Mouse (Mus musculus): Measurements from ENCODE around the gene Eno1. TPM values are rescaled to one million over a fixed set of nuclear protein-coding genes. Genes with fewer than 3 reads are reported as not detected.
"Not testable (repeated sequence)": the region's sequence is repeated elsewhere in the genome, so short reads cannot be mapped to it uniquely, and the experiment has no call there.

The Eno1 gene
- polyA plus RNA-seq, 1 experiment from 2014 or later: 1,859 TPM

- not testable (repeated sequence) for ATAC-seq (ENCODE audit: insufficient number of reproducible peaks, insufficient read depth, low FRiP score, low read depth)
- WGBS: 64% methylated on average over 3 of the region's 4 CpGs
Measured at GRCm38 (mm10) chr4:150270718-150271117, 34.2 kb downstream of the Eno1 start.

GRCm38 (mm10) chr4:150272725-150273124 lies 36.2 kb downstream of the Eno1 start:
- H3K27me3 ChIP-seq (ENCODE audit: control insufficient read depth, insufficient read depth, low read length): no peaks in the 10 kb centered on the region
- peaks cover 23 to 30% of the 10 kb centered on the region in 2 experiments for H3K4me1 ChIP-seq (ENCODE audit: control insufficient read depth in 2 of 2, insufficient read depth in 2 of 2, low read length in 2 of 2)
- 18% methylated on average over 9 of the region's 9 CpGs for WGBS
- H3K4me3 ChIP-seq (ENCODE audit: control insufficient read depth in 1 of 2, insufficient read depth in 1 of 2, low read depth in 1 of 2, low read length in 2 of 2): no peak overlapping the region
- peak overlapping the region; percentile 31; the same call in 1 of the 2 replicates for H3K4me2 ChIP-seq (ENCODE audit: low read length)
- H3K9ac ChIP-seq (ENCODE audit: low read length): peak overlapping the region; percentile 38; the same call in 1 of the 2 replicates
- H3K27ac ChIP-seq (replicated peaks in 1 of 2; ENCODE audit: control insufficient read depth in 1 of 2, insufficient read depth in 1 of 2, low read depth in 2 of 2, low read length in 2 of 2): peak overlapping the region; percentile 61 to 75
- H3K9me3 ChIP-seq (ENCODE audit: control insufficient read depth, low read length): no peaks in the 10 kb centered on the region
- peak; percentile 64 for ATAC-seq (ENCODE audit: insufficient number of reproducible peaks, insufficient read depth, low FRiP score, low read depth)
- no peaks in the 10 kb centered on the region for H3K36me3 ChIP-seq (ENCODE audit: control insufficient read depth, insufficient read depth, low read length)

More at GRCm38 (mm10) chr4:150270718-150271117, 34.2 kb downstream of the Eno1 start:
- not testable (repeated sequence) for H3K36me3 ChIP-seq (ENCODE audit: control insufficient read depth, insufficient read depth, low read length); H3K27ac ChIP-seq (replicated peaks in 1 of 2; ENCODE audit: control insufficient read depth in 1 of 2, insufficient read depth in 1 of 2, low read depth in 2 of 2, low read length in 2 of 2); H3K9ac ChIP-seq (ENCODE audit: low read length); H3K4me3 ChIP-seq (ENCODE audit: control insufficient read depth in 1 of 2, insufficient read depth in 1 of 2, low read depth in 1 of 2, low read length in 2 of 2); H3K9me3 ChIP-seq (ENCODE audit: control insufficient read depth, low read length); H3K27me3 ChIP-seq (ENCODE audit: control insufficient read depth, insufficient read depth, low read length); H3K4me2 ChIP-seq (ENCODE audit: low read length)
- H3K4me1 ChIP-seq (ENCODE audit: control insufficient read depth in 2 of 2, insufficient read depth in 2 of 2, low read length in 2 of 2): peaks cover 23 to 30% of the 10 kb centered on the region in 2 experiments

GRCm38 (mm10) chr4:150275531-150275930 lies 39.0 kb downstream of the Eno1 start:
- ATAC-seq (ENCODE audit: insufficient number of reproducible peaks, insufficient read depth, low FRiP score, low read depth): no peak

GRCm38 (mm10) chr4:150279336-150279735 lies 42.8 kb downstream of the Eno1 start:
- not testable (repeated sequence) for ATAC-seq (ENCODE audit: insufficient number of reproducible peaks, insufficient read depth, low FRiP score, low read depth); H3K4me2 ChIP-seq (ENCODE audit: low read length); H3K4me3 ChIP-seq (ENCODE audit: control insufficient read depth in 1 of 2, insufficient read depth in 1 of 2, low read depth in 1 of 2, low read length in 2 of 2); H3K9me3 ChIP-seq (ENCODE audit: control insufficient read depth, low read length); H3K27me3 ChIP-seq (ENCODE audit: control insufficient read depth, insufficient read depth, low read length); H3K9ac ChIP-seq (ENCODE audit: low read length); H3K27ac ChIP-seq (replicated peaks in 1 of 2; ENCODE audit: control insufficient read depth in 1 of 2, insufficient read depth in 1 of 2, low read depth in 2 of 2, low read length in 2 of 2); H3K36me3 ChIP-seq (ENCODE audit: control insufficient read depth, insufficient read depth, low read length)
- 91% methylated on average over 5 of the region's 7 CpGs for WGBS
- peaks cover 7 to 18% of the 10 kb centered on the region in 2 experiments for H3K4me1 ChIP-seq (ENCODE audit: control insufficient read depth in 2 of 2, insufficient read depth in 2 of 2, low read length in 2 of 2)

More at GRCm38 (mm10) chr4:150275531-150275930, 39.0 kb downstream of the Eno1 start:
- Histone ChIP-seq H3K4me2 (ENCODE audit: low read length) (no peak overlapping the region), H3K9ac (ENCODE audit: low read length) (no peak overlapping the region), H3K27me3 (ENCODE audit: control insufficient read depth, insufficient read depth, low read length) (no peaks in the 10 kb centered on the region), H3K4me1 (ENCODE audit: control insufficient read depth in 2 of 2, insufficient read depth in 2 of 2, low read length in 2 of 2) (peaks cover 11 to 20% of the 10 kb centered on the region in 2 experiments), H3K36me3 (ENCODE audit: control insufficient read depth, insufficient read depth, low read length) (no peaks in the 10 kb centered on the region), H3K27ac (replicated peaks in 1 of 2; ENCODE audit: control insufficient read depth in 1 of 2, insufficient read depth in 1 of 2, low read depth in 2 of 2, low read length in 2 of 2) (no peak overlapping the region), H3K4me3 (ENCODE audit: control insufficient read depth in 1 of 2, insufficient read depth in 1 of 2, low read depth in 1 of 2, low read length in 2 of 2) (no peak overlapping the region), H3K9me3 (ENCODE audit: control insufficient read depth, low read length) (no peaks in the 10 kb centered on the region)
- 79% methylated on average over 5 of the region's 5 CpGs for WGBS

- Histone ChIP-seq H3K27me3 (ENCODE audit: control insufficient read depth, insufficient read depth, low read length) (no peaks in the 10 kb centered on the region), H3K4me3 (ENCODE audit: control insufficient read depth in 1 of 2, insufficient read depth in 1 of 2, low read depth in 1 of 2, low read length in 2 of 2) (no peak overlapping the region), H3K9ac (ENCODE audit: low read length) (no peak overlapping the region), H3K27ac (replicated peaks in 1 of 2; ENCODE audit: control insufficient read depth in 1 of 2, insufficient read depth in 1 of 2, low read depth in 2 of 2, low read length in 2 of 2) (peak overlapping the region in 1 of 2 experiments; percentile 96; a peak in 2 of 4 replicates), H3K4me2 (ENCODE audit: low read length) (no peak overlapping the region), H3K9me3 (ENCODE audit: control insufficient read depth, low read length) (no peaks in the 10 kb centered on the region), H3K4me1 (ENCODE audit: control insufficient read depth in 2 of 2, insufficient read depth in 2 of 2, low read length in 2 of 2) (peaks cover 7 to 18% of the 10 kb centered on the region in 2 experiments), H3K36me3 (ENCODE audit: control insufficient read depth, insufficient read depth, low read length) (no peaks in the 10 kb centered on the region)
- no peak for ATAC-seq (ENCODE audit: insufficient number of reproducible peaks, insufficient read depth, low FRiP score, low read depth)
- WGBS: 72% methylated on average over 2 of the region's 2 CpGs
Measured at GRCm38 (mm10) chr4:150280002-150280401, 43.5 kb downstream of the Eno1 start.

- Histone ChIP-seq H3K36me3 (ENCODE audit: control insufficient read depth, insufficient read depth, low read length) (no peaks in the 10 kb centered on the region), H3K9ac (ENCODE audit: low read length) (peak overlapping the region; percentile 99), H3K9me3 (ENCODE audit: control insufficient read depth, low read length) (no peaks in the 10 kb centered on the region), H3K27ac (replicated peaks in 1 of 2; ENCODE audit: control insufficient read depth in 1 of 2, insufficient read depth in 1 of 2, low read depth in 2 of 2, low read length in 2 of 2) (peak overlapping the region; percentile 92 to 96), H3K4me2 (ENCODE audit: low read length) (peak overlapping the region; percentile 68), H3K4me1 (ENCODE audit: control insufficient read depth in 2 of 2, insufficient read depth in 2 of 2, low read length in 2 of 2) (peaks cover 7 to 18% of the 10 kb centered on the region in 2 experiments), H3K4me3 (ENCODE audit: control insufficient read depth in 1 of 2, insufficient read depth in 1 of 2, low read depth in 1 of 2, low read length in 2 of 2) (peak overlapping the region in 1 of 2 experiments; percentile 89; a peak in 2 of 4 replicates), H3K27me3 (ENCODE audit: control insufficient read depth, insufficient read depth, low read length) (no peaks in the 10 kb centered on the region)
- no peak for ATAC-seq (ENCODE audit: insufficient number of reproducible peaks, insufficient read depth, low FRiP score, low read depth)
- 55% methylated on average over 4 of the region's 4 CpGs for WGBS
Measured at GRCm38 (mm10) chr4:150280459-150280858, 43.9 kb downstream of the Eno1 start.

GRCm38 (mm10) chr4:150281018-150281761 lies 44.7 kb downstream of the Eno1 start, which contains the start of gene Rere:
Gene Rere, plus strand, starts transcription at chr4:150281646.
- Histone ChIP-seq H3K27ac (replicated peaks in 1 of 2; ENCODE audit: control insufficient read depth in 1 of 2, insufficient read depth in 1 of 2, low read depth in 2 of 2, low read length in 2 of 2) (peak within 1 kb of the TSS; percentile 92 to 96), H3K4me2 (ENCODE audit: low read length) (peak within 1 kb of the TSS; percentile 71), H3K4me3 (ENCODE audit: control insufficient read depth in 1 of 2, insufficient read depth in 1 of 2, low read depth in 1 of 2, low read length in 2 of 2) (peak within 1 kb of the TSS; percentile 86 to 89), H3K27me3 (ENCODE audit: control insufficient read depth, insufficient read depth, low read length) (no peaks in the 10 kb centered on the region), H3K9ac (ENCODE audit: low read length) (peak within 1 kb of the TSS; percentile 99), H3K36me3 (ENCODE audit: control insufficient read depth, insufficient read depth, low read length) (no peaks in the 10 kb centered on the region), H3K9me3 (ENCODE audit: control insufficient read depth, low read length) (no peaks in the 10 kb centered on the region), H3K4me1 (ENCODE audit: control insufficient read depth in 2 of 2, insufficient read depth in 2 of 2, low read length in 2 of 2) (peaks cover 7 to 22% of the 10 kb centered on the region in 2 experiments)
- peak; percentile 98 for ATAC-seq (ENCODE audit: insufficient number of reproducible peaks, insufficient read depth, low FRiP score, low read depth)
- 1% methylated on average over 55 of the region's 60 CpGs for WGBS

Data from heart, embryonic 14.5 days (tissue).